Mouse (Mus musculus): Measurements from ENCODE around the gene 9930021J03Rik.

DNA sequence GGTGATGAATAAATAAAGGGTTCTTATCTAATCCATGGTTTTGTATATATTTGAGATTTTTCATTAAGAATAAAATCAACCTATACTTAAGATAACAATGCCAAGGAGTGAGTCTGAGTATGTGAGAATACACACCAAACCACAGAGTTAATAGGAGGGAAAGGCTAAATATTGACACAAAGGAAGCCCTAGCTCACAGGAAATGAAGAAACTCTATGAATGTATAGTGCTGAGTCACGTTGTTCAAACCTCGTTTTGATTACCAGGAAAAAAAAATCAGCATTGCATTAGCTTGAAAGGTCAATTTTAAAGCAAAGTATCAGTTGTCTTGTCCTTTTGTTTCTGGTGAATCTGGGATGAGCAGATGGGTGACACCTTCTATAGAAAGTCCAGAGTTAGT is 19.2 kb upstream of the 9930021J03Rik start:
- no peak for TF ChIP-seq CTCF (IDR thresholded peaks at IDR 0.05; ENCODE audit: insufficient read depth, low read depth, low read length)
- TF ChIP-seq POLR2A (IDR thresholded peaks at IDR 0.05; ENCODE audit: insufficient read depth, low read depth, low read length), result no peak

Data from olfactory bulb, adult 2 months (tissue).